Mouse (Mus musculus) hindbrain, embryonic 15.5 days (tissue): ENCODE data around the gene Ccdc33. TPM values are rescaled to one million over a fixed set of nuclear protein-coding genes. Genes with fewer than 3 reads are reported as not detected.

ENCODE experiments used
- ATAC-seq: fragments of 200-750 bp; cut with Nextera tagmentation; 2 replicates; pipeline ENCODE4 v1.8.0; 2017; ENCODE audit warnings: low read depth, moderate number of reproducible peaks, moderate TSS enrichment; ENCODE audit not compliant: low FRiP score
- H3K27ac ChIP-seq: fragments of 300-500 bp; sonication (generic); replicated peaks from 2 replicates; pipeline ENCODE4 v1.5.1; 2015; ENCODE audit warnings: mild to moderate bottlenecking, inconsistent platforms
- H3K27me3 ChIP-seq: fragments of 300-500 bp; sonication (generic); 2 replicates; pipeline ENCODE4 v1.6.1; 2015; ENCODE audit warnings: control low read depth, inconsistent platforms
- H3K36me3 ChIP-seq: fragments of 300-500 bp; sonication (generic); 2 replicates; pipeline ENCODE4 v1.6.1; 2015; ENCODE audit warnings: control low read depth, inconsistent platforms
- H3K4me1 ChIP-seq: fragments of 300-500 bp; sonication (generic); replicated peaks from 2 replicates; pipeline ENCODE4 v1.6.1; 2015; ENCODE audit warnings: control low read depth, inconsistent platforms
- H3K4me2 ChIP-seq: fragments of 300-500 bp; sonication (generic); 2 replicates; pipeline ENCODE4 v1.6.1; 2015; ENCODE audit warnings: moderate library complexity, mild to moderate bottlenecking, inconsistent platforms
- H3K4me3 ChIP-seq: fragments of 300-500 bp; sonication (generic); 2 replicates; pipeline ENCODE4 v1.5.1; 2015; ENCODE audit warnings: mild to moderate bottlenecking, inconsistent platforms
- H3K9ac ChIP-seq: fragments of 300-500 bp; sonication (generic); 2 replicates; pipeline ENCODE4 v1.6.1; 2015; ENCODE audit warnings: inconsistent platforms
- H3K9me3 ChIP-seq: fragments of 300-500 bp; sonication (generic); 2 replicates; pipeline ENCODE4 v1.6.1; 2016; ENCODE audit warnings: control low read depth, inconsistent platforms
- WGBS: fragments of 180-500 bp; shearing (Covaris S2); methylation state at CpG from one replicate; pipeline ENCODE4 v1.1.7; 2015; 5-methylcytosine and 5-hydroxymethylcytosine counted together
- polyA plus RNA-seq: library from polyadenylated mRNA; unstranded; fragments of >200 nt; fragmentation: Nextera tagmentation; extraction: Ambion mirVana; gene quantifications from 2 replicates; pipeline ENCODE4 v1.2.1, GENCODE M21; 2015

Gene Ccdc33
- polyA plus RNA-seq, 1 experiment from 2014 or later, result 0.38 TPM

GRCm38 (mm10) chr9:58053544-58053943, 65.1 kb downstream of the Ccdc33 start:
- H3K27ac ChIP-seq, result no peak overlapping the region
- 49% methylated on average over 3 of the region's 3 CpGs for WGBS
- H3K9ac ChIP-seq, result no peak overlapping the region

GRCm38 (mm10) chr9:58053102-58053501, 65.5 kb downstream of the Ccdc33 start:
- peaks cover 44% of the 10 kb centered on the region for H3K4me1 ChIP-seq
- H3K36me3 ChIP-seq, result no peaks in the 10 kb centered on the region
- H3K27ac ChIP-seq, result no peak overlapping the region
- ATAC-seq, result 0 out of 2 replicates have a peak, but pooled peaks have one; percentile 13
- 14% methylated on average over 3 of the region's 3 CpGs for WGBS
- no peak overlapping the region for H3K9ac ChIP-seq
- H3K4me2 ChIP-seq, result no peak overlapping the region
- H3K9me3 ChIP-seq, result no peaks in the 10 kb centered on the region
- H3K4me3 ChIP-seq, result no peak overlapping the region
- no peaks in the 10 kb centered on the region for H3K27me3 ChIP-seq

More at GRCm38 (mm10) chr9:58053544-58053943, 65.1 kb downstream of the Ccdc33 start:
- H3K4me3 ChIP-seq, result no peak overlapping the region
- H3K36me3 ChIP-seq, result no peaks in the 10 kb centered on the region
- peaks cover 40% of the 10 kb centered on the region for H3K4me1 ChIP-seq
- ATAC-seq, result no peak
- no peaks in the 10 kb centered on the region for H3K27me3 ChIP-seq
- no peak overlapping the region for H3K4me2 ChIP-seq
- no peaks in the 10 kb centered on the region for H3K9me3 ChIP-seq

- H3K9me3 ChIP-seq, result no peaks in the 10 kb centered on the region
- no peak for ATAC-seq
- no peaks in the 10 kb centered on the region for H3K36me3 ChIP-seq
- H3K4me2 ChIP-seq, result no peak overlapping the region
- H3K27me3 ChIP-seq, result no peaks in the 10 kb centered on the region
- H3K9ac ChIP-seq, result no peak overlapping the region
- 33% methylated on average over 5 of the region's 5 CpGs for WGBS
- H3K4me3 ChIP-seq, result no peak overlapping the region
- peak overlapping the region; percentile 36; the same call in 1 of the 2 replicates for H3K27ac ChIP-seq
- peaks cover 49% of the 10 kb centered on the region for H3K4me1 ChIP-seq
Measured at GRCm38 (mm10) chr9:58051937-58052336, 66.7 kb downstream of the Ccdc33 start.

- no peak overlapping the region for H3K4me2 ChIP-seq
- no peak for ATAC-seq
- H3K27me3 ChIP-seq, result no peaks in the 10 kb centered on the region
- H3K4me1 ChIP-seq, result peaks cover 50% of the 10 kb centered on the region
- H3K9ac ChIP-seq, result no peak overlapping the region
- H3K27ac ChIP-seq, result no peak overlapping the region
- WGBS, result 76% methylated on average over 7 of the region's 7 CpGs
- no peaks in the 10 kb centered on the region for H3K36me3 ChIP-seq
- no peaks in the 10 kb centered on the region for H3K9me3 ChIP-seq
- H3K4me3 ChIP-seq, result no peak overlapping the region
Measured at GRCm38 (mm10) chr9:58049861-58050260, 68.8 kb downstream of the Ccdc33 start.

- no peaks in the 10 kb centered on the region for H3K36me3 ChIP-seq
- peaks cover 56% of the 10 kb centered on the region for H3K4me1 ChIP-seq
- 31% methylated on average over 6 of the region's 6 CpGs for WGBS
- peak overlapping the region; percentile 77 for H3K27ac ChIP-seq
- no peaks in the 10 kb centered on the region for H3K9me3 ChIP-seq
- no peak for ATAC-seq
- no peak overlapping the region for H3K4me3 ChIP-seq
- H3K9ac ChIP-seq, result no peak overlapping the region
- no peaks in the 10 kb centered on the region for H3K27me3 ChIP-seq
- no peak overlapping the region for H3K4me2 ChIP-seq
Measured at GRCm38 (mm10) chr9:58049186-58049585, 69.4 kb downstream of the Ccdc33 start.

GRCm38 (mm10) chr9:58048621-58049020, 70.0 kb downstream of the Ccdc33 start:
- 0 out of 2 replicates have a peak, but pooled peaks have one; percentile 47 for ATAC-seq
- H3K4me3 ChIP-seq, result no peak overlapping the region
- 8% methylated on average over 6 of the region's 6 CpGs for WGBS
- no peaks in the 10 kb centered on the region for H3K9me3 ChIP-seq
- H3K27ac ChIP-seq, result peak overlapping the region; percentile 77
- no peaks in the 10 kb centered on the region for H3K27me3 ChIP-seq
- no peak overlapping the region for H3K4me2 ChIP-seq
- H3K4me1 ChIP-seq, result peaks cover 56% of the 10 kb centered on the region
- 0 out of 2 replicates have a peak overlapping the region, but pooled peaks have one; percentile 0 for H3K9ac ChIP-seq
- H3K36me3 ChIP-seq, result no peaks in the 10 kb centered on the region

- peaks cover 67% of the 10 kb centered on the region for H3K4me1 ChIP-seq
- no peak for ATAC-seq
Measured at GRCm38 (mm10) chr9:58047061-58047460, 71.6 kb downstream of the Ccdc33 start.

GRCm38 (mm10) chr9:58045646-58046045, 73.0 kb downstream of the Ccdc33 start:
- WGBS, result 15% methylated on average over 4 of the region's 4 CpGs
- no peaks in the 10 kb centered on the region for H3K9me3 ChIP-seq
- H3K9ac ChIP-seq, result no peak overlapping the region
- peaks cover 75% of the 10 kb centered on the region for H3K4me1 ChIP-seq
- H3K27me3 ChIP-seq, result no peaks in the 10 kb centered on the region
- no peak overlapping the region for H3K4me3 ChIP-seq
- 0 out of 2 replicates have a peak overlapping the region, but pooled peaks have one; percentile 52 for H3K27ac ChIP-seq
- no peaks in the 10 kb centered on the region for H3K36me3 ChIP-seq
- no peak overlapping the region for H3K4me2 ChIP-seq
- ATAC-seq, result no peak

More at GRCm38 (mm10) chr9:58047061-58047460, 71.6 kb downstream of the Ccdc33 start:
- no peak overlapping the region for H3K27ac ChIP-seq
- H3K9ac ChIP-seq, result no peak overlapping the region
- no peaks in the 10 kb centered on the region for H3K27me3 ChIP-seq
- H3K9me3 ChIP-seq, result no peaks in the 10 kb centered on the region
- no peaks in the 10 kb centered on the region for H3K36me3 ChIP-seq
- H3K4me3 ChIP-seq, result no peak overlapping the region
- WGBS, result 85% methylated on average over 10 of the region's 10 CpGs
- no peak overlapping the region for H3K4me2 ChIP-seq

- Histone ChIP-seq H3K9me3 (no peaks in the 10 kb centered on the region), H3K4me1 (peaks cover 76% of the 10 kb centered on the region), H3K27me3 (no peaks in the 10 kb centered on the region), H3K4me2 (no peak overlapping the region), H3K9ac (no peak overlapping the region), H3K36me3 (no peaks in the 10 kb centered on the region), H3K4me3 (no peak overlapping the region), H3K27ac (peak overlapping the region; percentile 52)
- ATAC-seq, result peak; percentile 25; the same call in 1 of the 2 replicates
- 13% methylated on average over 10 of the region's 10 CpGs for WGBS
Measured at GRCm38 (mm10) chr9:58044828-58045227, 73.8 kb downstream of the Ccdc33 start.

GRCm38 (mm10) chr9:58043496-58044017, 75.1 kb downstream of the Ccdc33 start:
- ATAC-seq, result no peak
- Histone ChIP-seq H3K27me3 (no peaks in the 10 kb centered on the region), H3K9ac (no peak overlapping the region), H3K36me3 (no peaks in the 10 kb centered on the region), H3K4me2 (no peak overlapping the region), H3K9me3 (no peaks in the 10 kb centered on the region), H3K4me1 (peaks cover 69% of the 10 kb centered on the region), H3K27ac (no peak overlapping the region), H3K4me3 (no peak overlapping the region)
- WGBS, result 51% methylated on average over 10 of the region's 10 CpGs

GRCm38 (mm10) chr9:58042391-58042790, 76.2 kb downstream of the Ccdc33 start:
- no peak overlapping the region for H3K9ac ChIP-seq

GRCm38 (mm10) chr9:58040977-58041376, 77.6 kb downstream of the Ccdc33 start:
- Histone ChIP-seq H3K4me3 (no peak overlapping the region), H3K4me2 (no peak overlapping the region), H3K27me3 (peaks cover 10% of the 10 kb centered on the region), H3K9me3 (no peaks in the 10 kb centered on the region), H3K4me1 (peaks cover 60% of the 10 kb centered on the region), H3K27ac (peak overlapping the region; percentile 11; the same call in 1 of the 2 replicates), H3K36me3 (no peaks in the 10 kb centered on the region), H3K9ac (no peak overlapping the region)
- ATAC-seq, result no peak
- WGBS, result 19% methylated on average over 4 of the region's 4 CpGs

More at GRCm38 (mm10) chr9:58042391-58042790, 76.2 kb downstream of the Ccdc33 start:
- Histone ChIP-seq H3K4me3 (no peak overlapping the region), H3K36me3 (no peaks in the 10 kb centered on the region), H3K27ac (0 out of 2 replicates have a peak overlapping the region, but pooled peaks have one; percentile 10), H3K4me2 (no peak overlapping the region), H3K9me3 (no peaks in the 10 kb centered on the region), H3K4me1 (peaks cover 60% of the 10 kb centered on the region), H3K27me3 (peaks cover 8% of the 10 kb centered on the region)
- 20% methylated on average over 10 of the region's 10 CpGs for WGBS
- no peak for ATAC-seq
